Mouse (Mus musculus): ENCODE measurements around the gene Zdhhc11. TPM values are rescaled to one million over a fixed set of nuclear protein-coding genes. Genes with fewer than 3 reads are reported as not detected.
A peak's percentile ranks its signal among the peaks of the same experiment; 100 is the strongest.
"Not testable (repeated sequence)": the region's sequence is repeated elsewhere in the genome, so short reads cannot be mapped to it uniquely, and the experiment has no call there.

Zdhhc11 gene
- total RNA-seq, 2 experiments from 2014 or later = not detected

- ATAC-seq (replicated peaks; ENCODE audit: low FRiP score, poor library complexity, severe bottlenecking) = no peak
Measured at GRCm38 (mm10) chr13:74000961-74001360, 37.3 kb downstream of the Zdhhc11 start.

DNA sequence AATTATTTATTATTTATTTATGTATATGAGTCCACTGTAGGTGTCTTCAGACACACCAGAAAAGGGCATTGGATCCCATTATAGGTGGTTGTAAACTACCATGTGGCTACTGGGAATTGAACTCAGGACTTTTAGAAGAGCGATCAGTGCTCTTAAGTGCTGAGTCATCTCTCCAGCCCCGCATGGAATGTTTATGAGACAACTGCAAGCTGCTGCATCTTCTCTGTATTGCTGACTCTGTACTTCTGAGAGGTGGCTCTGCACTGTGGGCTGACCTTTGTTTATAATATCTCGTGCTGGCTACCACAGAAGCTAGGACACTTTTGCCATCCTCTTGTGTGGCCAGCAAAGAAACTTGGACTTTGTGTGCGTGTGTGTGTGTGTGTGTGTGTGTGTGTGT lies 37.8 kb downstream of the Zdhhc11 start:
- no peak for ATAC-seq (replicated peaks; ENCODE audit: low FRiP score, poor library complexity, severe bottlenecking)

- ATAC-seq (replicated peaks; ENCODE audit: low FRiP score, poor library complexity, severe bottlenecking) = not testable (repeated sequence)
Measured at GRCm38 (mm10) chr13:74006881-74007280, 43.2 kb downstream of the Zdhhc11 start.

- ATAC-seq (replicated peaks; ENCODE audit: low FRiP score, poor library complexity, severe bottlenecking) = not testable (repeated sequence)
Measured at GRCm38 (mm10) chr13:74008216-74008615, 44.6 kb downstream of the Zdhhc11 start.

DNA sequence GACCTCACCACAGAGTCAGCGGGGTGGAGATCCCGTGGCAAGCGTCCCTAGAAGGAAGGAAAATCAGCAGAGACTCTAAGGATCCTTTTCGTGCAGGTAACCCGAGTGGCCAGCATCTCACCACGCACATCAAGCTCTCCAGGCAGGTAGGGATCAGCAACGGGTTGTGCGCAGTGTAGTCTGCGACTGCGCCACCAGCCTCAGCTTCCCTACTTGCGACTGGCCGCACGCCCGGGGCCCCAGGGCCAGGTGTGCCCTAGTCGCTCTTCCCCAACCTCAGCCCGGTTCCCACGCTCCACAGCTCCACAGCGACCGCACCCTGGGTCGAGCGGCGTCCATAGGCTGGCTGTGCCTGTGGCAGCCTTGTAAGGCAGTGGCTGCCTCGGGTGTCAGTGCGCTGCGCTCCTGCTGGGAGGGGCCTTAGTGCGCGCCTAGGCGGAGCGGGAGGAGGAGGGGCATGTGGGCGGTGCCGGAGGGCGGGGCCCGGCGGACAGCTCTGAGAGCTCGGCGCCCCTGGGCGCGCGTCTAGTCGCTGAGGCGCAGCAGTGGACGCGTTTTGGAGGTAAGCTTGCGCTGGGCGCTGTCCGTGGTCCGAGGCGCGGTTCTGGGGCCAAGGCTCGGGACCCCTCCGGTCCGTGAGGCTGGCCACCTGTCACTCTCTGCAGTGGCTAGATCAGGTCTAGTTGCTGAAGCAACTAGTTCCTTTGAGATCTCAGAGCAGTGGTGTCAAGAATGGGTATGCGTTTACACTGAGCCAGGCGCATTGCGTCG lies 45.5 kb downstream of the Zdhhc11 start, which contains the start of gene Tppp:
Gene Tppp (plus strand): TSS at position 460 of the 771 bp plus-strand sequence.
- peak; percentile 96 for ATAC-seq (replicated peaks; ENCODE audit: low FRiP score, poor library complexity, severe bottlenecking)

DNA sequence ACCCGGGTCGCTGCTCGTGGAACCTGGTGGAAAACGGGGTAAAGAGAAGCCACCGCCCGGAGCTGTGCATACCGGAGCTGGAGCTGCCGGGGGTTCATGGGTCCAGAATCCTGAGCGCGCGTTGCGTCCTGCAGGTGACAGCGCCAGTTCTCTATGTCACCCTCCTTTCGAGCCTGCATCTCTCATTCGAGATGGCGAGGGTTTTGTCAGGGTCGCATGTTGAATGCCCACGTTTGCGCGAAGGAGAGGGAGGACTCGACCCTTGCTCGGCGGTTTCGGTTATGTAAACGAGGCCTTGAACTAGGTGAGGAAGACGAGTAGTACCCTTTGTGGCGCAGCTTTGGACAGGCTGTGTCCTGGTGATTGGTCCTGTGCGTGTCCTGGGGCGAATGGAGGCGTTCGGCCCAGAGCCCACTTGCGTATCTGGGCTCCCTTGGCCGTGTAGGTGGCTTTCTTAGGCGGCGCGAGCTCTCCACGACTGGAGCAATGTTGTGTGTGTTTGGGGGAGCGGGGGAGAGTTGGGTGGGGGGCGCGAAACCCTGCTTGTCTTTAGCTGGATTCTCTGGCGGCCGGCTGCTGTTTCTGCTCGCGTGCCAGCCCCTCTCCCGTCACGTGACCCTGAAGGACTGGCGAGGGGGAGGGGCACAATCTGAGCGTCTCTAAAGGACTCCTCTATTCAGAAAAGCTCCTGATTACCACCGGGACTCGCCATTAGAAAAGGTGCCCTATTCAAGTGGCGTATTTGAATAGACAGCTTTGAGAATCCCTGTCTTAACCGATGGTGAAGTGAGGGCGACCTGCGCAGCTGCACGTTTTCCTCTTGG lies 46.4 kb downstream of the Zdhhc11 start:
- no peak for ATAC-seq (replicated peaks; ENCODE audit: low FRiP score, poor library complexity, severe bottlenecking)

DNA sequence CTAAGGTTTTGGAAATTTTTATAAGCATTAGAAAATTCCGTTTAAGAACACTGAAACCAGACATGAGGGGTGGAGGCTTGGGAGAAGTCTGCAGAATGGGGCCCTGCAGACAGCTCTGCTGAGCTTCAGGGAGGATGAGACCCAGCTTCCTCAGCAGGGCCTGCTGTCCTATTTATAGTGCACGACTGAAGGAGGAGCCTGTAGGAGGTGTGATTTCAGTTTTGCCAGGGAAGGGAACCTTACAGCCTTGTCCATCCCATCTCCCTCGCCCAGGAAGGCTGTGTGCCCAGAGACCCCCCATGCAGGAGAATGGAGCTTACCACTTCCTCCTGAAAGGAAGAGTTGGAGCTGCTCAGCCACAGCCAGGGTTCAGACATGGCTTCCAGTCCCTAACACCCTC lies 47.0 kb downstream of the Zdhhc11 start:
- ATAC-seq (replicated peaks; ENCODE audit: low FRiP score, poor library complexity, severe bottlenecking) = no peak

- no peak for ATAC-seq (replicated peaks; ENCODE audit: low FRiP score, poor library complexity, severe bottlenecking)
Measured at GRCm38 (mm10) chr13:74015908-74016307, 52.3 kb downstream of the Zdhhc11 start.

GRCm38 (mm10) chr13:74017426-74017825 lies 53.8 kb downstream of the Zdhhc11 start:
- no peak for ATAC-seq (replicated peaks; ENCODE audit: low FRiP score, poor library complexity, severe bottlenecking)

DNA sequence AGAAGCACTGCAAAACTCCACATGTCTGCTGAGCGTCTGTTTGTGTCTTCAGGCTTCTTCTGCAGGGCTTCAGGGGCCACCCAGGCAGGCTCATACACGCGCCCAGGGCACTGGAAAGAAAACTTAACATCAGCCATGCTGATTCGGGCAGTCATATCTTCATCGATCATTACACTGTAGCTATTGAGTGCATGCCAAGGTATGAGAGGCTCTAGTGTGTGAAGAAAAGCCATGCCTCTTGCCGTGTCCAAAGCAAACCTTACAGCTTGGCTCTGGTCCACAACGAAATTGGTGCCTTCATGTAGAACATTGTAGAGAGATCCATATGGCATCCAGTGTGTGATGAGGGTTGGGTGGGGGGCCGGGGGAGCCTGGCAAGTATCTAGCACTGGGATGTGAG lies 55.4 kb downstream of the Zdhhc11 start:
- not testable (repeated sequence) for ATAC-seq (replicated peaks; ENCODE audit: low FRiP score, poor library complexity, severe bottlenecking)

DNA sequence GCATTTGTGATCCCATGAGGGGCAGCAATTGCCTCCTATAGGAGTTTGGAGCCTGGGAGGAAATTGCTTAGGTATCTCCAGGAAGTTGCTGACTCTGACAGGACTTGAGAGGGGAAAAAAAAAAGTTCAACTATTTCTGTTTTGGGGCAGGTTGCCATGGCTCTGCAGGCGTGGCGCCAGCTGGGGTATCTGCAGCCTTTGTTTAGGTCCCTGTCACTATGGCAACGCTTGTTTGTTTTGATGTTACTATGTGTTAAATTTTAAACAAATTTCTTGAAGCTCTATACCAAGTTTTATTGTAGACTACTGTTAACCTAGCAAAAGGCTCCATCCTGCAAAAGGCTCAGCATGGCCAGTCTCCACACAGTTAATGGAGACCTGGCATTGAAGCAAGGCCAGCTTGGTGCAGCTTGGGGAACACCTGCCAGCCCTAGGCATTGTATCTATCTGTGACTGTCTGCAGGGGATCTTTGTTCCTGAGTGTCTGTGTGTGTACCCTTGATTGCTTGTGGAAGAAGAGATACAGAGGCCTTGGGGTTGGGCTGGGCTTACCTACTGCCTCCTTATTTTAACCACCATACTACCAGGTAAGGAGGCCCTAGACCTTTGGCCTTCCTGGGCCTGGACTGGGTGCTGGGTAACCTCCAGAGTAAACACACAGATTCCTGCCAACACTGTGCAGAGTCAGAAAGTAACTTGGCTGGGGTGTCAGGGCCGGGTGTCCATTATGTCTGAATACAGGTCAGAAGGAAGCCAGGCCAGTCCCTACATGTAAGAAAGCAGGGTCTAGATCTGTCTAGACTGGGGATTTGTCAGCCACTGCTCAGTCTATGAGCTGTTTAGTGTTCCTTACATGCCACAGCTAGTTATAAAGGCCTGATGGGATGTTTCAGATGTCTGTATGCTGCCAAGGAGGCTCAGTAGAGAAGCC lies 61.8 kb downstream of the Zdhhc11 start:
- ATAC-seq (replicated peaks; ENCODE audit: low FRiP score, poor library complexity, severe bottlenecking) = no peak

- ATAC-seq (replicated peaks; ENCODE audit: low FRiP score, poor library complexity, severe bottlenecking) = no peak
Measured at GRCm38 (mm10) chr13:74026215-74026614, 62.6 kb downstream of the Zdhhc11 start.

GRCm38 (mm10) chr13:74028116-74028515 lies 64.5 kb downstream of the Zdhhc11 start:
- ATAC-seq (replicated peaks; ENCODE audit: low FRiP score, poor library complexity, severe bottlenecking) = no peak

DNA sequence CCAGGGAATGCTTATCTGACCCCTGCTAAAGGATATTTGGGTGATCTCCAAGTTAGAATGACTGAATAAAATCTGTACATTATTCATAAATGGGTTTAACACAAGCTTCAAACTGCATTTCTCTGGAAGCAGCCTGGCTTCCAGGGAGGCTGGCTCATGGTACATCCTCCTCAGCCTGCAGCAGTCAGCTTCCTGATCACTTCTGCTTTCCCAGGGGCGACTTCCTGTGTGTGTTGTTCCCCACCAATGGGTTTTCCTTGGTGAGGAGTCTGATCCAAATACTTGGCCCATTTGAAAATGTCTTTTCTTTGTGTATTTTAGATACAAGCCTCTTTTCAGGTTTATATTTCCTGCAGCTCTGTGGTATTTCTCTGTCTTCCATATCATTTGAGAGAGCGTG lies 65.4 kb downstream of the Zdhhc11 start:
- ATAC-seq (replicated peaks; ENCODE audit: low FRiP score, poor library complexity, severe bottlenecking) = no peak

GRCm38 (mm10) chr13:74030691-74031090 lies 67.0 kb downstream of the Zdhhc11 start:
- ATAC-seq (replicated peaks; ENCODE audit: low FRiP score, poor library complexity, severe bottlenecking) = no peak

- ATAC-seq (replicated peaks; ENCODE audit: low FRiP score, poor library complexity, severe bottlenecking) = no peak
Measured at GRCm38 (mm10) chr13:74031133-74031532, 67.5 kb downstream of the Zdhhc11 start.

- ATAC-seq (replicated peaks; ENCODE audit: low FRiP score, poor library complexity, severe bottlenecking) = no peak
Measured at GRCm38 (mm10) chr13:74034756-74035155, 71.1 kb downstream of the Zdhhc11 start.

- ATAC-seq (replicated peaks; ENCODE audit: low FRiP score, poor library complexity, severe bottlenecking) = no peak
Measured at GRCm38 (mm10) chr13:74035776-74036175, 72.1 kb downstream of the Zdhhc11 start.

- no peak for ATAC-seq (replicated peaks; ENCODE audit: low FRiP score, poor library complexity, severe bottlenecking)
Measured at GRCm38 (mm10) chr13:74039926-74040325, 76.3 kb downstream of the Zdhhc11 start.
